Mouse (Mus musculus): ENCODE data around the gene Gm49601. TPM values are rescaled to one million over a fixed set of nuclear protein-coding genes. Genes with fewer than 3 reads are reported as not detected.

The Gm49601 gene
- polyA plus RNA-seq, 1 experiment from 2014 or later = 1.2 TPM

DNA sequence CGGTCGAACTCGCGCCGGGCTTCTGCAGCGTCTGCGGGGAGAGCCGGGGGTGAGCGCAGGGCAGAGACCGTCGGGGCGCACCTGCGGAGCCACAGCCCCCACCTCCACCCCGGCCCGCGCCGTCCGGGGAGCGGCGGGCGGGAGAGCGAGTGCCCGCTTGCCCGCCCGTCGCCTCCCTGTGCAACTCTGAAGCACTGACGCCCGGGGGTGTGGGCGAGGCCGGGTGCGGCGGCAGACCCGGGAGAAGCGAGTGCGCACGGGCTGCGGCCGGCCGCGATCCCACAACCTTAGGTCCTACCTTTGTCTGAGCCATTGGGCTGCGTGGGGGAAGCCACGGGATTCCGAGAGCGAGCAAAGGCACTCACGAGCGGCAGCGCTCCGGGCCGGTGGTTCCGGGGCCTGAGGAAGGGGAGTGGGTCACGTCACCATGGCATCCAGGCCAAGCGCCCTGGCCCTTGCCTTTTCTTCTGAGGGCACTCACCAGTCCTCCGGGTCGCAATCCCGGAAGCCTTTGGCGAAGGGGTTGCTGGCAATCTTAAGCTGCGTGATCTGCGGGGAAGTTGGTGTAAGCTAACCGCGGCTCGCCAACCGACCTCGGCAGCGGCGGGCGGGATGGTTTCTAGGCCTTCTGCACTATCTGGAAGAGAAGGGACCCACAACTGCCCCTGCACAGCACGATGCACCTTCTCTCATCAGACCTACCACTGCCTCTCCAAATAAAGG is 43.6 kb downstream of the Gm49601 start:
- H3K9me3 ChIP-seq (ENCODE audit: control insufficient read depth, low read length) = no peaks in the 10 kb centered on the region
- H3K27me3 ChIP-seq (ENCODE audit: control insufficient read depth, insufficient read depth, low read length) = peaks cover 91% of the 10 kb centered on the region
- 0 out of 2 replicates have a peak overlapping the region, but pooled peaks have one; percentile 28 for H3K9ac ChIP-seq (ENCODE audit: low read depth, low read length)
- H3K4me2 ChIP-seq (replicated peaks; ENCODE audit: low read depth, low read length) = peak overlapping the region; percentile 52
- no peak for ATAC-seq (ENCODE audit: low FRiP score, low TSS enrichment)
- no peaks in the 10 kb centered on the region for H3K36me3 ChIP-seq (ENCODE audit: control insufficient read depth, insufficient read depth, low read length)
- no peak overlapping the region for H3K27ac ChIP-seq (ENCODE audit: low read depth, low read length)
- peaks cover 22% of the 10 kb centered on the region for H3K4me1 ChIP-seq (ENCODE audit: control insufficient read depth, insufficient read depth, low read length)
- H3K4me3 ChIP-seq (ENCODE audit: low read length) = peak overlapping the region; percentile 36
- WGBS = 2% methylated on average over 55 of the region's 67 CpGs

DNA sequence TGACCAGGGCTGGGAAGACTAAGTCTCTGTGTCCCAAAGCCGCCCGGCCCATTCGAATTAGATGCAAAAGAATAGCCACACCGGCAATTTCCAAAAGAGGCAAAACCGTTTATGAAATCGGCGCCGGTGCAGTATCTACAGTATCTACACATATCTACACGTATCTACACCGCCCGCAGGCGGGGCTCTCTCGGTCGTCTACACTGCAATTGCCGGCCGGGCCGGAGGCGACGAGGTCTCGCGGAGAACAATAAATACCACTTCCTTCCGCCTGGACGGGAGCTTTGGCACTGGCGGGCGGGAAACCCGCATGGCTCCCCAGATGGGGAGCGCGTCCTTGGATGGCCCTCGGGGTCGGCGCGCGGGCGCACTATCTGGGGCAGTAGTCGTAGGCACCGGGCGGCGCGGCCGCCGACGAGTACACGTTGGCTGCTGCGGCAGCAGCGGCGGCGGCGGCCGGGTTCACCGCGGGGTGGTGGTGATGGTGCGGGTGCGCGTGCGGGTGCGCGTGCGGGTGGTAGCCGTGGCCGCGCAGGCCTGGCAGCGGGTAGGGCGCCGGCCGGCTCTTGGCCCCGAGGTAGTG is 44.5 kb downstream of the Gm49601 start:
- H3K9ac ChIP-seq (ENCODE audit: low read depth, low read length) = 0 out of 2 replicates have a peak overlapping the region, but pooled peaks have one; percentile 28
- ATAC-seq (ENCODE audit: low FRiP score, low TSS enrichment) = no peak
- WGBS = 1% methylated on average over 51 of the region's 66 CpGs
- no peaks in the 10 kb centered on the region for H3K9me3 ChIP-seq (ENCODE audit: control insufficient read depth, low read length)
- H3K4me1 ChIP-seq (ENCODE audit: control insufficient read depth, insufficient read depth, low read length) = peaks cover 22% of the 10 kb centered on the region
- no peak overlapping the region for H3K27ac ChIP-seq (ENCODE audit: low read depth, low read length)
- peak overlapping the region; percentile 36 for H3K4me3 ChIP-seq (ENCODE audit: low read length)
- no peaks in the 10 kb centered on the region for H3K36me3 ChIP-seq (ENCODE audit: control insufficient read depth, insufficient read depth, low read length)
- peaks cover 88% of the 10 kb centered on the region for H3K27me3 ChIP-seq (ENCODE audit: control insufficient read depth, insufficient read depth, low read length)
- H3K4me2 ChIP-seq (replicated peaks; ENCODE audit: low read depth, low read length) = peak overlapping the region; percentile 52

DNA sequence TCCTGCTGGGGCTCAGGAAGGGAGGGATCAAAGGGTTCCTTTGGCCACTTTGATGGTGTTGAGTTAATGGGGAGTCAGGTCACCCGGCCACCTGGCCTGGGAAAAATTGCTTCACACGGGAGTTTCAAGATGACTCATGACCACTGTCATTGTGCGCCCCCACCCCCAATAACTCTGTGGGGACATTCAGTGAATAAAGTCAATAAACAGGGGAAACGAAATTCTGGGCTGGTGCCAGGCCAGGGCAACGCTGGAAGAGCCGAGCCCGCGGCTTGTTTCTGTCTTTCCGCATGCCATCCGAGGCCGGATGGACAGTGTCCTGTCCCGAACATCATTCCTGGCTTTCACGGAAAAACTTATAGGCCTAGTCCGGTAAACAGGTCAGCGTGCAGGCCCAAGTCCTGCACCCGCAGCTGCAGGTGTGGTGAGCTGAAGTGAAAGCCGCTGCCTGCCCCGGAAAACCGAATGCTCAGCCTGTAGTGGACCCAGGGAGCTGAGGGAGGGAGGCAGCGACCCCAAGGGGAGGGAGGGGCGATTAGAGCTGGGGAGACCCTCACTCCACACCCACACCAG is 45.1 kb downstream of the Gm49601 start:
- Histone ChIP-seq H3K9ac (ENCODE audit: low read depth, low read length) (no peak overlapping the region), H3K27me3 (ENCODE audit: control insufficient read depth, insufficient read depth, low read length) (peaks cover 82% of the 10 kb centered on the region), H3K27ac (ENCODE audit: low read depth, low read length) (no peak overlapping the region), H3K4me2 (replicated peaks; ENCODE audit: low read depth, low read length) (peak overlapping the region; percentile 52), H3K4me3 (ENCODE audit: low read length) (peak overlapping the region; percentile 36), H3K36me3 (ENCODE audit: control insufficient read depth, insufficient read depth, low read length) (no peaks in the 10 kb centered on the region), H3K9me3 (ENCODE audit: control insufficient read depth, low read length) (no peaks in the 10 kb centered on the region), H3K4me1 (ENCODE audit: control insufficient read depth, insufficient read depth, low read length) (peaks cover 18% of the 10 kb centered on the region)
- WGBS = 3% methylated on average over 21 of the region's 21 CpGs
- no peak for ATAC-seq (ENCODE audit: low FRiP score, low TSS enrichment)

DNA sequence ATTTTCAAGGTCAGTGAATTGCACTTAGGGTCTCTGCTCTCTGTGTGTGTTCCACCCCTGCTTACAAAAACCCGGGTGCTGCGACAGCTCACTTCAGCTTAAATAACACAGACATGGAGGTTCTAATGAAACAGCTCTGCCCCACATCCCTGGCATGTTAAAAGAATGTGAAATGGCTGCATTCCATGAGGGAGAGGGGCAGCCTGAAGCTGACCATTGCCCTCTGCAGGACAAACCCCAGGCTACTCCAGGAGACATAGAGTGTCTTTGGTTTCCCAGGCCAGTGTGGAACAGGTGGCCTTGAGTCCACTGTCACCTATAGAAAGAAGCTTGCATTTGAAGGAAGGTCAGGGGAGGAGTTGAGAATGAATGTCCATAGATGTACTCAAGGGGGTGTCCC is 45.8 kb downstream of the Gm49601 start:
- Histone ChIP-seq H3K9me3 (ENCODE audit: control insufficient read depth, low read length) (no peaks in the 10 kb centered on the region), H3K27ac (ENCODE audit: low read depth, low read length) (no peak overlapping the region), H3K4me2 (replicated peaks; ENCODE audit: low read depth, low read length) (no peak overlapping the region), H3K4me3 (ENCODE audit: low read length) (no peak overlapping the region), H3K4me1 (ENCODE audit: control insufficient read depth, insufficient read depth, low read length) (peaks cover 15% of the 10 kb centered on the region), H3K36me3 (ENCODE audit: control insufficient read depth, insufficient read depth, low read length) (no peaks in the 10 kb centered on the region), H3K27me3 (ENCODE audit: control insufficient read depth, insufficient read depth, low read length) (peaks cover 75% of the 10 kb centered on the region), H3K9ac (ENCODE audit: low read depth, low read length) (no peak overlapping the region)
- no peak for ATAC-seq (ENCODE audit: low FRiP score, low TSS enrichment)
- 21% methylated on average over 2 of the region's 2 CpGs for WGBS

DNA sequence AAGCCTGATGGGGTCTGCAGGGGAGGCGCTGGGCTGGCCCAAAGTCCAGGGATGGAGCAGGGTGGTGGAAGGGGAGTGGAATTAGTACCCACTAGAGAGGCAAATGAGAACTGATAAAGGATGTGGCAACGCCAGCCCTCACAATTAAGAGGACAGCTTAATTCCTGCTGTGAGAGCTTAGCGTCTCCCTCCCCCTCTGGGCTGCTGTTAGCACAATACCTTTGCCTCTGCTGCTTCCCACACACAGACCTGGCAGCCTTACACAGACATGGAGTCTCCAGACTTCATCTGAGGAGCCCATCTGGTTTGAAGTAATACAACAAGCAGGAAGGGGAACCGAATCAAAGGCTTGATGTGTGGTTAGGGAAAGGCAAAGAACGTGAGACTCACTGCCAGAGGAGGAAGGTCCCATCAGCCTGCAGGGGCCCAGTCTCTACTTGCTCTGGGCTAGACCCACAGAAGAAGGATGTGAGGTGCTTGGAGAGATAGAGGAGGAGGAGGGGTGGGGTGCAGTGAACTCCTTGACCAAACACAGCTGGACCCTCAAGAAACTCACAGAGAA is 48.5 kb downstream of the Gm49601 start:
- H3K4me1 ChIP-seq (ENCODE audit: control insufficient read depth, insufficient read depth, low read length) = peaks cover 15% of the 10 kb centered on the region
- H3K27me3 ChIP-seq (ENCODE audit: control insufficient read depth, insufficient read depth, low read length) = peaks cover 48% of the 10 kb centered on the region
- no peak overlapping the region for H3K9ac ChIP-seq (ENCODE audit: low read depth, low read length)
- H3K4me2 ChIP-seq (replicated peaks; ENCODE audit: low read depth, low read length) = no peak overlapping the region
- H3K9me3 ChIP-seq (ENCODE audit: control insufficient read depth, low read length) = no peaks in the 10 kb centered on the region
- H3K27ac ChIP-seq (ENCODE audit: low read depth, low read length) = no peak overlapping the region
- WGBS = 30% methylated on average over 5 of the region's 5 CpGs
- ATAC-seq (ENCODE audit: low FRiP score, low TSS enrichment) = no peak
- H3K4me3 ChIP-seq (ENCODE audit: low read length) = no peak overlapping the region
- H3K36me3 ChIP-seq (ENCODE audit: control insufficient read depth, insufficient read depth, low read length) = no peaks in the 10 kb centered on the region

DNA sequence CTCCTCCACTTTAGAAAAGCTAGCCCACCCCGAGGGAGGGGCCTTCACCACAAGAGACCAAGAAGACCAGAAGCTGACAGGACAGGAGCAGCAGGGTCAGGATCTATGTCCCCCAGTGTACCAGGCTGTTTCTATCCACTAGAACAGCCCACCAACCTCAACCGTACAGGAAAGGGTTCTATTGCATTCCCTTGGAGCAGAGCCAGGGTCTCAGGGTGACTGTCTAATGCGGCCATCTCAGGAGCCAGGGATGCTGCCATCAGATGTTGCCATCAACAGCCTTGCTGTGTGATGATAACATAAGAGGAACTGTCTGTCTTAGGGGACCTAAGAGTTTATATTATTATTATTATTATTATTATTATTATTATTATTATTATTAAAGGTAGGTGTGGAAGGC is 49.2 kb downstream of the Gm49601 start:
- Histone ChIP-seq H3K36me3 (ENCODE audit: control insufficient read depth, insufficient read depth, low read length) (no peaks in the 10 kb centered on the region), H3K4me1 (ENCODE audit: control insufficient read depth, insufficient read depth, low read length) (peaks cover 10% of the 10 kb centered on the region), H3K27me3 (ENCODE audit: control insufficient read depth, insufficient read depth, low read length) (peaks cover 42% of the 10 kb centered on the region), H3K9me3 (ENCODE audit: control insufficient read depth, low read length) (no peaks in the 10 kb centered on the region), H3K4me3 (ENCODE audit: low read length) (no peak overlapping the region), H3K4me2 (replicated peaks; ENCODE audit: low read depth, low read length) (no peak overlapping the region), H3K9ac (ENCODE audit: low read depth, low read length) (no peak overlapping the region), H3K27ac (ENCODE audit: low read depth, low read length) (no peak overlapping the region)
- ATAC-seq (ENCODE audit: low FRiP score, low TSS enrichment) = no peak
- WGBS = 48% methylated on average over 3 of the region's 3 CpGs

DNA sequence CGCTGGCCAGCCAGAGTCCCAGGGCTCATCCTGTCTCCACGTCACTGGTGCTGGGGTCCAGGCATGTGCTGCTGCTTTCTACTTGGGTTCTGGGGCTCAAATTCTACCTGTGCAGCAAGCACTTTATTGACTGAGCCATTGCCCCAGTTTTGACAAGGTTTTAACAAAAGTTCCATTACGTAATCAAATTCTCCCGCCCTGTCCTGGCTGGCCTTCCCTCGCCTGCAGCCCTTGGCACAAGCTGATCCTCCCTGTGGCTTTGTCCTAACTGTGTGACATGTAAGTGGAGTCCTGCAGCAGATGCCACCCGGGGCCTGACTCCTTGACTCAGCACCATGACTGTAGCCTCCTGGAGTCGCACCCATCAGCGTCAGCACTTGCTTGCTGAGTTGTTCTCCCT is 52.0 kb downstream of the Gm49601 start:
- Histone ChIP-seq H3K36me3 (ENCODE audit: control insufficient read depth, insufficient read depth, low read length) (no peaks in the 10 kb centered on the region), H3K27me3 (ENCODE audit: control insufficient read depth, insufficient read depth, low read length) (peaks cover 13% of the 10 kb centered on the region), H3K27ac (ENCODE audit: low read depth, low read length) (no peak overlapping the region), H3K4me1 (ENCODE audit: control insufficient read depth, insufficient read depth, low read length) (no peaks in the 10 kb centered on the region), H3K9ac (ENCODE audit: low read depth, low read length) (no peak overlapping the region), H3K9me3 (ENCODE audit: control insufficient read depth, low read length) (peaks cover 5% of the 10 kb centered on the region; the same call in 1 of the 2 replicates), H3K4me3 (ENCODE audit: low read length) (no peak overlapping the region), H3K4me2 (replicated peaks; ENCODE audit: low read depth, low read length) (no peak overlapping the region)
- whole genome bisulfite sequencing = 80% methylated on average over 8 of the region's 8 CpGs
- no peak for ATAC-seq (ENCODE audit: low FRiP score, low TSS enrichment)

All from kidney, embryonic 14.5 days (tissue).